Mouse (Mus musculus) neutrophil, adult 83 days (primary cell): ENCODE data around the gene Eif1ax. TPM values are rescaled to one million over a fixed set of nuclear protein-coding genes. Genes with fewer than 3 reads are reported as not detected.

Experiments
- total RNA-seq, 2 experiments: library from RNA; stranded (reverse); gene quantifications; one replicate each; pipeline ENCODE4 v1.2.4; 2023

Gene Eif1ax
- total RNA-seq = 10 to 100 TPM; 34.4 to 39.6 TPM

GRCm38 (mm10) chrX:159371831-159372752, at the start of gene Eif1ax:
TSS of gene Eif1ax (plus strand) at chrX:159372178.

DNA sequence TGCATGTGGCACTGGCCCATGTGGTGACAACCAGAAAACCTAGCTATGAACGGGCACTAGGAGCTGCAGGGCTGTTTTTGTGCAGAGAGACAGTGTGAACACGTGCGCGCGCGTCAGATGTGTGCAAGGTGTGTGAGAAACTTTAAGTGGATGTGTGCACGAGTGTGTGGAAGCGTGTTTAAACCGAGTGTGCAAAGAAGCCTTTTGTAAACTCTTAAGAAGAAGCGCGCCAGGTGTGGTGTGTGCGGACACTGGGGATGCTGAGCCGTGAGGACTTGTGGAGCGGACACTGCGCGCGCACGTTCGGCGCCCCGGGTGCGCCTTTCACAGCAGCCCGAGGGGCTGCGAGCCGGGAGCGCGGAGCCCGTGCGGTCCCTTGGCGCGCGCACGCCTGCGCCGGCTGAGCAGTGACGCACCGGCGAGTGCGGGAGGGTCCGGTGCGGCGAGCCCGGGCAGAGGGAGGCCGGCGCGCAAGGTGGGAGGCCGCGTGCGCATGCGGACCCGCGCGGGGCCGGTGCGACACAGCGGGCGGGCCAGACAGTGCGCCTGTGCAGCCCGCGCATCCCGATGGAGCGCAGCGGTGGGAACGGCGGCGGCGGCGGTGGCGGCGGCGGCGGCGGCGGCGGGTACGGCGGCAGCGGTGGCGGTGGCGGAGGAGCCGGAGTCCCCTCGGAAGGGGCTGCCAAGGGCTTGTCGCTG, 42.3 kb downstream of the Eif1ax start, which contains the start of gene Map7d2:
TSS of gene Map7d2 (plus strand) at position 443 of the 699 bp plus-strand sequence.

Other genes with a start within 250 kb of the Eif1ax start
- 10 to 100 TPM; 58.4 to 63.7 TPM for gene Rps6ka3, start 161.9 kb upstream of the Eif1ax start, total RNA-seq
- gene Map7d2, start 42.4 kb downstream of the Eif1ax start, total RNA-seq = not detected
- gene Bclaf3, start 154.5 kb downstream of the Eif1ax start, total RNA-seq = 10 to 100 TPM; 14.5 to 16.1 TPM